Mouse (Mus musculus): Measurements from ENCODE around the gene Ccr9.
A peak's percentile ranks its signal among the peaks of the same experiment; 100 is the strongest.
"Not testable (repeated sequence)": the region's sequence is repeated elsewhere in the genome, so short reads cannot be mapped to it uniquely, and the experiment has no call there.

Ccr9 gene

GRCm38 (mm10) chr9:123678327-123679105 is at the start of gene Ccr9, which contains the start of gene Slc6a20a:
Gene Ccr9, plus strand, starts transcription at chr9:123678439.
Gene Slc6a20a, minus strand, starts transcription at chr9:123678885.
- DNase-seq (ENCODE audit: extremely low read depth, low read depth), result no peak

DNA sequence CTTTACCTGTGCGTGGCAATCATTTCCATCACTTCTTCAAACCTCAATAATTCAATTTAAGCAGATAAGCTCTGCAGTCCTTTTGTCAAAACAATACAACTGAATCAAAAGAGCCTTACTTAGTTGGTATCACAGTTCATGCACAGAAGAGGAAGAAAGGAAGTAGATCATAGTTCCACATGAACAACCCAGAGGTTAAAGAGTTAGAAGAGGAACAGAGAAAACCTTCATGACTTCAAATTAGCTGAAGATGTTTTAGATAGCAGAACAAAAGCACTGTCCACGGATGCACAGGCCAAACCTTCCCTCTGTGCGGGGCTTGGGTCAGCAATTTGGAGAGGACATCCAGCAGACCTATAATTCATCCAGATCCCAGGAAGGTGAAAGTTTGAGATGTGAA is 46.6 kb upstream of the Ccr9 start:
- no peak for DNase-seq (ENCODE audit: extremely low read depth, low read depth)

DNA sequence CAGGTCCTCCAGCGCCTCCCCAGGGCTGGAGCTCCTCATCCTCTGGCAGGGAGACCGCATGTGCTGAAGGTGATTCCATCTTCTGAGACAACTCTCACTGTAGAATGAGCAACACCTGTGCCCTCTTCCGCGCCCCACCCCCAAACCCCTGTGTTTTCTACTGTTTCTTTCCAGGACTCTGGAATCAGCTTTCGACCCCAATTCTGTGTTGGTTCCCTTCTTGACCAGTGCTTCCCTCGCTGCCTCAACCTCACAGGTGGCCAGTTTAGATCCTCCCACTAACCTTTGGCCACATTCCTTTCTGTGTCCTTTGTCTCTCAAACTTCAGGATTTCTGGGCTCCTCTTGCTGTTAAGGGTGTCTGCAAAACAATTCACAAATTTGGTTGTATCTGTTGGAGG is 46.0 kb upstream of the Ccr9 start, which contains the start of gene Slc6a20b:
Slc6a20b (minus strand) TSS at position 285 of the 400 bp plus-strand sequence.
- DNase-seq (ENCODE audit: extremely low read depth, low read depth), result no peak

DNA sequence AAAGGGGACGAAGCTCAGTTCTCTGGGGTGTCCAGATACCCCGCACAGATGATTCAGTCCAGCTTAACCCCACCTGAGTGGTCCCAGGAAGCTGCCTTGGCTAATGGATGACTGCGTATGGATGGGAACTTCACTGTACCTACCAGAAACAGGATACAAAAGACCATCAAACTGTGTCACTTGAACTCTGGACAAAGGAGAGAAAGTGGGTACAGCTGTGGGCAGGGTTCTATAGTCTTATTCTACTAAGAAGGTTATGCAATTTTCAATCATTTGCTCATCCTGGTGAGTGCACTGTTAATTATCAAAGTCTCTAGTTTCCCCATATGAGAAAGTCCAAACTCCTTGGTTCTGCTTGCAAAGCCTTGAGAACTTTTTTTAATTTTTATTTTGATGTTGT is 45.2 kb upstream of the Ccr9 start:
- DNase-seq (ENCODE audit: extremely low read depth, low read depth), result no peak

- DNase-seq (ENCODE audit: extremely low read depth, low read depth), result no peak
Measured at GRCm38 (mm10) chr9:123636771-123637170, 41.5 kb upstream of the Ccr9 start.

- no peak for DNase-seq (ENCODE audit: extremely low read depth, low read depth)
Measured at GRCm38 (mm10) chr9:123638231-123638630, 40.0 kb upstream of the Ccr9 start.

- peak; percentile 48 for DNase-seq (ENCODE audit: extremely low read depth, low read depth)
Measured at GRCm38 (mm10) chr9:123638668-123639089, 39.6 kb upstream of the Ccr9 start.

DNA sequence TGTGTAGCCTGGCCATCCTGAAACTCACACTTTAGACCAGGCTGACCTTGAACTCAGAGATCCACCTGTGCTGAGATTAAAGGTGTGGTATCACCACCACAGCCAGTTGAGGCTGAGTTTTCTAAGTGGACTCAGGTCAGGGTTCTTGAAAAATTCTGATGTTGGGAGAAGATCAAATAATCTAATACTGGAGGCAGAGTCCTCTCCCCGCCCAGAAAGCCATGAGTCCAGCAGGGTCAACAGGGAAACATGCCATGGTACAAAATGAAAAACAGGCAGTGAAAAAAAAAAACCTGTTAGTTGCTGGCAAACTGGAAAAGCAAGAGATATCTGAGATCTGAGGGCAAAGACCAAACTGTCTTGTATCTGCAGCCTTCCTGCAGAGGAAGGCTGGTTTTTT is 38.1 kb upstream of the Ccr9 start:
- DNase-seq (ENCODE audit: extremely low read depth, low read depth), result no peak

- no peak for DNase-seq (ENCODE audit: extremely low read depth, low read depth)
Measured at GRCm38 (mm10) chr9:123649785-123650511, 28.3 kb upstream of the Ccr9 start.

- DNase-seq (ENCODE audit: extremely low read depth, low read depth), result no peak
Measured at GRCm38 (mm10) chr9:123651369-123651768, 26.9 kb upstream of the Ccr9 start.

- DNase-seq (ENCODE audit: extremely low read depth, low read depth), result peak; percentile 82
Measured at GRCm38 (mm10) chr9:123657457-123657856, 20.8 kb upstream of the Ccr9 start.

- DNase-seq (ENCODE audit: extremely low read depth, low read depth), result no peak
Measured at GRCm38 (mm10) chr9:123658981-123659380, 19.3 kb upstream of the Ccr9 start.

DNA sequence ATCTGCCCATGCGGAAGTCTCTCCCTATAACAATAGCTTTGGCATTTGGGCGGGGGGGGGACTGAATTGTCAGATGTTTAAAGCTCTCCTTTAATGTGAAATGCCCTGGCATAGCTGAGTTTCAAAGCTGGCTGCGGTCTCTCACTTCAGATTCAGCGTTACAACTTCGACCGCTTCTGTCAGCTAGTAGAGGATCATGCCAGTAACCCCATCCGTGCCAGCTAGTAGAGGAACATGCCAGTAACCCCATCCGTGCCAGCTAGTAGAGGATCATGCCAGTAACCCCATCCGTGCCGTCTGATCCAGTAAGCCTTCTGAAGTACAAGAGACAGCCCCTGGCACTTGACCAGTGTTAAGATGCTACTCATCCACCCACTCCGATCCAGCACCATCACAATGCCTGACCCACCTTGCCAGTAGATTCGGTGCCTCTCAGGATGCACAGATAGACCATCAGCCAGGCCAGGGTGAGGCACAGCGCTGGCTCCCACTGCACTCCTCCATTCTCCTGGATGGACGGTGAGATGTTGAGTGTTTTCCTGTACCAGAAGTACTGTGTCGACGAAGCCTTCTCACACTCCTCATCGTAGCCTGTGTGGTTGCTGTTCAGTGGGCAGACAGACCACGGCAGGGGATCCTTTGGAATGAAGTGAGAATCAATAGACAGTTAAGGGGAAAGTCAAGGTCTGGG is 18.1 kb upstream of the Ccr9 start:
- DNase-seq (ENCODE audit: extremely low read depth, low read depth), result not testable (repeated sequence)

DNA sequence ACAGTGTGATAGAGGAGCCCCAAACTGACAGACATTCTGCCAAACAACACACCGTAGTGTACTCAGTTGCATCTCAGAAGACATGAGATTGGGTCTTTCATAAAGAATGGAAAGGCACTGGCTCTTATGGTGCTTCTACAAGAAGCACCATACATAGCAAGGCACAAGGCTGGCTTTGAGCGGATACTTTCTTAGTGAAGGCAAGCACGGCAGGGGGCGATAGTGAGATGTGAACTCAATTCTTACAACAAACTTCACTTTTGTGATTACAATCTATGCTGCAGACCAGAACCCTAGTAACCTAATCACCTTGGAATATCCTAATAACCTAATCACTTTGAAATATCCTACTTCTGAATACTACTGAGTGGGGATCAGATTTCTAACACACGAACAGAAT is 12.6 kb upstream of the Ccr9 start:
- peak; percentile 38 for DNase-seq (ENCODE audit: extremely low read depth, low read depth)

- DNase-seq (ENCODE audit: extremely low read depth, low read depth), result no peak
Measured at GRCm38 (mm10) chr9:123679198-123679597, 959 bp downstream of the Ccr9 start.

DNA sequence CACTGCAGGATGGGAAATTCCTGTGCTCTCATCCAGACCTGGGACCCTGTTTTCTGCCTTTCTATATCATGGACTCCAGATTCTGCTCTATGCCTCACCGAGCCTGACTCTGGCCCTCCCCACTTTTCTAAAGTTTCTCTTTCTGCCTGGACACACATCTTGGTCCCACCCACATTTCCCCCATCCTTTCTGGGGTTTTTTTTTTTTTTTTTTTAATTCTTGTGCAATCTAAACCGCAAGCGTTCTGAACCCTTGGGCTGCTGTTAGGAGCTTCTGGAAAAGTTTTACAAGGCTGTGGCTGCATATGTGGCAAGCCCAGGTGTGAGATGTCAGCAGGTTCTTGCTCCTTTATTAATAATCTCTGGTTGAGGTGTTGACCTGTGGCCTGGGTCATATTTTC is 5.5 kb downstream of the Ccr9 start:
- DNase-seq (ENCODE audit: extremely low read depth, low read depth), result no peak

DNA sequence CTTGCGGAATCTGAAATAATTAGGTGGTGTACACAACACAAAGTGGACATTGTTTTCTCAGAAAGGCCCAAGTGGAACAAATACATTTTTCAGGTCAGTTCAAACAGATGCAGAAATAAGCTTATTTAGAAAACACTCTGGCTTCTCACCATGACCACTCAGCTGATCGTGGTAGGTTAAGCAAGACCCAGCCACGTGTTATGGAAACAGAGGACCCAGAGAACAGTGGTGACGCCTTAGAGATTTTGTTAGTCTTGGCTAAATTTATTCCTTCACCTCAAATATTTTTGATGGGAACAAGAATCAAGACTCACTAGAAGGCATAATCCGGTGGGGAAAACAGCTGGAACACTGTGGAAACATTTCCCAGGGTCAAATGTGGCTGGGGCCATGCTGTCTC is 8.0 kb downstream of the Ccr9 start:
- DNase-seq (ENCODE audit: extremely low read depth, low read depth), result no peak

GRCm38 (mm10) chr9:123688227-123688626 is 10.0 kb downstream of the Ccr9 start:
- DNase-seq (ENCODE audit: extremely low read depth, low read depth), result peak; percentile 37

- no peak for DNase-seq (ENCODE audit: extremely low read depth, low read depth)
Measured at GRCm38 (mm10) chr9:123695634-123696302, 17.5 kb downstream of the Ccr9 start.

DNA sequence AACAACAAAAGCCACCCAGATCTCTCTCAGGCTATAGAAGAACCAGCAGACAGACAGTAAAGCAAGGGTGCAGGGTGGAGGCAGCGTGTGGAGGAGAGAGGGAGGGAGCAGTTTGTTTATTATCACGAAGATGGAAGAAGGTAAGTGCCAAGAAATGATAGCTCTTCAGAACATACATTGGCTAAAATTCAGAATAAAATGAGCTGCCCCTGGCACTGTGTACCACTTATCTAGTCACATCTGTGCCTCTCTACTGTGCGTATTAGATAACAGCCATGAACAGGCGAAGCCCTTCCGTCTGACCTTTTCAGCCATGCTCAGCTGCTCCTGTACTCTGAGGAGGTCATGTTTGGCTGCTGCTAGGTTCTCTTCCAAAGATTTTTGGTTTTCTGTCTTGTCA is 23.6 kb downstream of the Ccr9 start:
- peak; percentile 14 for DNase-seq (ENCODE audit: extremely low read depth, low read depth)

DNA sequence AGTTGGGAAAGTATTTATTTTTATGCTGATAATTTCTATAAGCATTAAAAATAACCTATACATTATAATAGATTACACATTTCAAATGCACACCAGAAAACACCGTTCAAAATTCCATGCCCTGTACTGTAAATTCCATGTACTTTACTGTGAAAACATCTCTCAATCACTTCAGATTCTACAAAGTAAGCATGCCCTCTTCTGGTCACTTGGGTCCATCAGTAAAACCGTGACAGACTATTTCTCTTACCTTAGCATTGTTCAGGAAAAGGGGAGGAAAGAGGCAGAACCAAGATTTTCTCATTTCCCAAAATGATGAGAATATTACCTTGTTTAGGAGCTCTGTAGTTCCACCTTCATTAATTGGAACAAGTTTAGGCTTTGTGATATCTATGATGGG is 31.0 kb downstream of the Ccr9 start:
- DNase-seq (ENCODE audit: extremely low read depth, low read depth), result no peak
